Mouse (Mus musculus) sigmoid colon, adult 10 weeks (tissue): ENCODE results near the gene Nfyc. TPM values are rescaled to one million over a fixed set of nuclear protein-coding genes. Genes with fewer than 3 reads are reported as not detected.

ENCODE experiments used
- polyA plus RNA-seq: library from polyadenylated mRNA; stranded (reverse); fragments of 350-450 nt; fragmentation: Illumina TruSeq; extraction: RNeasy Lipid Tissue Mini Kit (QIAGEN cat#74804); gene quantifications from one replicate; pipeline ENCODE4 v1.2.3, GENCODE M21; 2014; ENCODE audit warnings: low read depth, low replicate concordance

Gene Nfyc
- 27.9 TPM for polyA plus RNA-seq

DNA sequence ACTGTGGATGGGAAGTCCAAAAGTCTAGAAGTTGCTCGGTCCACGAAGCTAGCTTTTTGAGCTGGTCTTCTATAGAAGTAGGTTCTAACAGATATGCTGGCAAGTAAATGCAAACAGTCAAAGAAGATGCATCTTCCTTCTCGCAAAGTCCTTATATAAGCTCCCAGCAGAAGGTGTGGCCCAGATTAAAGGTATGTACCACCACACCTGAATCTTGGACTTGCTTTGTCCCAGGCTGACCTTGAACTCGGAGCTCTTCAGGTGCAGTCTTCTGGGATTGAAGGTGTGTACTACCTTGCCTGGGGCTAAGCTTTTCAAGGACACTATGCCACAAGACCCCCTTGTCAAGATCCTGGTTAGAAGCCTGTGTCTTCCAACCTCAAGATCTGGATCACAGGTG is at the start of gene Nfyc:
Gene Nfyc (minus strand): TSS at position 101 of the 400 bp plus-strand sequence.

DNA sequence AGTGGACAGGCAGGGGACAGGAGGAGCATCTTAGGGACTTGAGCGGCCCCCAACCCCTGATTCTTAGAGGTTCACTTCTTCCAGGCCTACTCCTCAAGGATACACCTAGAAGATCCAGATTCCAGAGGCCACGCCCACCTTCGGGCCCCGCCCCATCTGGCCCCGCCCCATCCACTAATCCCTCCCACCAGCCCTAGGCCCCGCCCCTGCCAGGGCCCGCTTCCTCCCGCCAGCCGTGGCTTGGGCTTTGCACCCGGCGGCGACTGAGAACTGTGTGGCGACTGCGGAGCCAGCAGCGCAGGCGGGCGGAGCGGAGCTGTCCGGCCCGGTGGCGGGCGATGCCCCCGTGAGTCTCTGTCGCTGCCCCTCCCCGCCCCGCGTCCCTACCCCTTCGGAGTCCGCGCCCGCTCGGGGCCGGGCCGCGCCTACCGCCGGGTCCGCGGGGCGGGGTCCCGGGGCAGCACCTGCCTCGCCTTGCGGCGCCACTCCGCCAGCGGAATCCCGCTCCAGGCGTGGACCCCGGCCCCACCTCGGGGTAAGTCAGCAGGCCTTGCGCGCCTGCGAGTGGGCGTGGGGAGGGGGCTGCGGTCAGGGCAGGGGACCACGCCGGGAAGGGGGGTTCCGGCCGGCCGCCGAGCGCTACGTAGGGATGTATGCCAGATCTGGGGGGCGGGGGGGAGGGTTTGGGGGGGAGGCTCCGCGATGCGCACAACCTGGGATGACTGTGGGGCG is 23.4 kb upstream of the Nfyc start, which contains the start of gene Rims3:
Gene Rims3 (plus strand): TSS at position 229 of the 732 bp plus-strand sequence.

DNA sequence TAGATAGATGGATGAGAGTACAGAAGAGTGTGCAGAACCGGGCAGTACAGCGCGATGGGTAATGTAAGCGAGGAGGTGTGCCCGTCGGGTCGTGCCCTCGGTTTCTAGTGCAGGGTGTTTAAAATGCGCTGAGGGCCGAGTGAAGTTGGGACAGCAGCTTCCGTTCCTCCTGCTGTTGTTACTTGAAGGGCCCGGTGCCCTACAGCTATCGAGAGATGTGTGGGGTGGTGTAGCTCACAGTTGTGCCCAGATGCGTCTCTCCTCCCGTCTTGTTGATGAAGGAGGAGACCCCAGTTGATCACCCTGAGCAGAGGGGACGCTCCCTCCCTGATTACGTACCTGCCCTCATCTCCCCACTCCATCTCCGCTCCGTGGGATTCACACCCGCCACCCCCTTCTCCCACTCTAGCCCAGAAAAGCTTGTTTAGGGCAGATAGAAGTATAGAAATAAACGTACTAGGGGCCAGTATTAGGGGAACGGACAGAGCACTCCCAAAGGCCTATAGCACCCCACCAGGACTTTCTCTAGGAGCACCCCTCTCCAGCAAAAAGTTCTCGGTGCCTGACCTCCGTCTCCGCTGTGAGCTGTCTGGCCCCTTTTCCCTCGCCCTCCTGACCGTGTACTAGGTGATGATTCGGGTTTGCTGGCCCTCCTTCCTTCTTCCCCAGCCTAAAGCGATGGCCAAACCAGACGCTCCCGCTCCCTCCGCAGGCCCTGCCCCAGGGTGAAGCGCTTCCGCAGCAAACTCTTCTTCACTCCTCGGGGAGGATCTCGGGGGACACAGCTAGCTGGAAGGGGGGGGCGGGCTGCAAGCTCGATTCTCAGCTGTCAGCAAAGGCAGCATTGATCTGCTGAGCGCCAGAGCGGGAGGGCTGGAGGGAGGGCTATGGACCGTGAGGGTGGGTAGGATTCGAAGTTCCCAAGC is 83.2 kb downstream of the Nfyc start, which contains the start of gene Kcnq4:
Gene Kcnq4 (minus strand): TSS at position 672 of the 926 bp plus-strand sequence.

Other genes with a start within 250 kb of the Nfyc start
- gene Gm8439, start 242.8 kb downstream of the Nfyc start, polyA plus RNA-seq, result not detected
- gene Cited4, start 165.0 kb downstream of the Nfyc start, polyA plus RNA-seq, result not detected
- gene Kcnq4, start 83.0 kb downstream of the Nfyc start, polyA plus RNA-seq, result not detected
- gene Rims3, start 23.2 kb upstream of the Nfyc start, polyA plus RNA-seq, result 0.35 TPM
- gene Exo5, start 93.4 kb upstream of the Nfyc start, polyA plus RNA-seq, result 12.3 TPM
- 2.4 TPM for gene Zfp69, start 120.1 kb upstream of the Nfyc start, polyA plus RNA-seq
- 23.7 TPM for gene Smap2, start 185.7 kb upstream of the Nfyc start, polyA plus RNA-seq
- gene Col9a2, start 207.8 kb upstream of the Nfyc start, polyA plus RNA-seq, result not detected